Mouse (Mus musculus): ENCODE measurements around the gene F5.

Gene F5

DNA sequence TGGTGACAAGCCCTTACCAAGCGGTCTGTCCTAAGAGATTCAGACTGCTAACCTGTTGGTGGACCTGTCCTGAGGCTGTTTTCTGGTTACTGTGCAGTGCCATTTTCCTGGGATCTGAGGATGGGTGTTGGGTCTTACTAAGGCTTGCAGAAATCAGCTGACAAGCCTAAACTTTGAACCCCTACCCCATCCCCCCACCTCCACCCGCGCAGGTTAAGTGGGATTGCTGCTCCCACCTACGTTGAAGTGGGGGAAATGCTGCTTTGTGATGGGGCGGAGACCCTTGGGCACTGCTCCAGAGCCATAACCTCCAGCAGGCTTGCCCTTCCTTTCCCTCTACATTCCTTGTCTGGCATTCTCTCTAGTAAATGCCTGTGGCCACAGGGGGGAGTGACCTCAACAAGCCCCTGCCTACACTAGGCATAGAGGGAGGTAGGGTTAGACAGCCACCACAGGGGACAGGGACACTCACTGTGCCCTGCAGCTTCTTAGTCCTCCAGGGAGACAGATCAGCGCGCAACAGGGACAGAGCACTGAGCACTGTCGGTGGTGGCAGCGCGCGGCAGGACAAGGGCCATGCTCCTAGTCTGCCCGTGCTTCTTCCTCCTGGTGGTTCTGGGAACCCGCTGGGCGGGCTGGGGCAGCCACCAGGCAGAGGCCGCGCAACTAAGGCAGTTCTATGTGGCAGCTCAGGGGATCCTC, at the start of gene F5:
Gene F5 (plus strand): TSS at position 452 of the 702 bp plus-strand sequence.
- peak within 1 kb of the TSS; percentile 69 for H3K4me3 ChIP-seq (replicated peaks; ENCODE audit: low read length)
- TF ChIP-seq POU5F1 (IDR thresholded peaks at IDR 0.05; ENCODE audit: borderline replicate concordance, low read length) = no peak
- TF ChIP-seq NANOG (IDR thresholded peaks at IDR 0.05; ENCODE audit: borderline replicate concordance, low read length) = no peak
- TF ChIP-seq CTCF (conservative IDR thresholded peaks at IDR 0.05; ENCODE audit: low read length) = no peak

DNA sequence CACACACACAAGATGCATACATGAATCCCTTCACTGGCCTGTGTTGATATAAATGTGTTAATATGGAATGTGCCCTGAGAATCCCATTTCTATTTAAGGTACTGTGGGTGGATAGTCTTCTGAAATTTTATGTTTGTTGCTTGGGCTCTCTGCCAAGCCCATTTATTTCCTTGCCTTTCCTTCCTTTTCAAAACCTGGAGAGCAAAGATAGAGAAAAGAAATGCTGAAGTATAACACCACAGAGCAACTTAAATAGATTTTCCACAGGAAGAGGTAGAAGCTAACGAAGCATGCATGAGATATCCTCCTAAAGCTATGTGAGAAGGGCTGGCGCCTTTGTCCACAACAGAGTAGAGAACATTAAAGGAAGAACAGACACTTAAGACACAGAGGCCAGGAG, 41.9 kb upstream of the F5 start:
- TF ChIP-seq NANOG (IDR thresholded peaks at IDR 0.05; ENCODE audit: borderline replicate concordance, low read length) = no peak
- TF ChIP-seq CTCF (conservative IDR thresholded peaks at IDR 0.05; ENCODE audit: low read length) = no peak
- no peak for TF ChIP-seq POU5F1 (IDR thresholded peaks at IDR 0.05; ENCODE audit: borderline replicate concordance, low read length)
- H3K4me3 ChIP-seq (replicated peaks; ENCODE audit: low read length) = no peak overlapping the region
- H3K36me3 ChIP-seq (ENCODE audit: insufficient read depth, low read length) = no peaks in the 10 kb centered on the region
- no peaks in the 10 kb centered on the region for H3K4me1 ChIP-seq (replicated peaks; ENCODE audit: low read depth, low read length)
- no peaks in the 10 kb centered on the region for H3K27me3 ChIP-seq (ENCODE audit: insufficient read depth, low read length)
- no peaks in the 10 kb centered on the region for H3K9me3 ChIP-seq (ENCODE audit: low read length)

More for the DNA sequence above, at the start of gene F5:
- Histone ChIP-seq H3K9me3 (ENCODE audit: low read length) (no peaks in the 10 kb centered on the region), H3K4me1 (replicated peaks; ENCODE audit: low read depth, low read length) (peaks cover 28% of the 10 kb centered on the region), H3K27me3 (ENCODE audit: insufficient read depth, low read length) (no peaks in the 10 kb centered on the region), H3K36me3 (ENCODE audit: insufficient read depth, low read length) (no peaks in the 10 kb centered on the region)

DNA sequence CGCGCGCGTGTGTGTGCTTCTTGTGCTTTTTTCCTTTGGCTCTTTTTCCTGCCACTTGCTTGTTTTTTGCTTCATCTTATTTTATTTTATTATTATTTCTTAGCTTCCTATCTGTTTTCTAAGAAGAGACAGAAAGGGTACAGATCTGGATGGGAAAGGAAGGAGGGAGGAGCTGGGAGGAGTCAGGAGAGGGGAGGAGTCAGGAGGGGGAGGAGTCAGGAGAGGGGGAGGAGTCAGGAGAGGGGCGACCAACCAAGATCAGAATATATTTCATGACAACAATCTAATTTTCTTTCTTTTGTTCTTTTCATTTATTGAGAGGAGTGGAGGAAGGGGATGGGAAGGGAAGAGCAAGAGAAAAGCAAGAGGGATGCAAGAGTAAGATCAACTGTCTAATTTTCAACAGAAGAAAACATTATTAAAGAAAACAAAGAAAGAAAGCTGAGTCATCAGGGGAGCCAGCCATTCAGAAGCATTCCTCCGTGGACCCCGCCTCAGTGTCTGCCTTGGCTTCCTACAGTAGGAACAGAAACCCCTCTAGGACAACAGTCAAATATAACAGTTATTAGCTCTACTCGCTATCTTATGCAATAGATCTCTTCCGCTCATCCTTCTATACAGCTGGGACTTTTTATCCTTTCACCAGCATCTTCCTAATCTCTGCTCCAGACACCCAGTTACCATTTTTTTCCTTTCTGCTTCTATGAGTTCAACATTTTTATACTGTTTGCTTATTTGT, 40.9 kb upstream of the F5 start:
- Histone ChIP-seq H3K36me3 (ENCODE audit: insufficient read depth, low read length) (no peaks in the 10 kb centered on the region), H3K27me3 (ENCODE audit: insufficient read depth, low read length) (no peaks in the 10 kb centered on the region), H3K4me3 (replicated peaks; ENCODE audit: low read length) (no peak overlapping the region), H3K9me3 (ENCODE audit: low read length) (no peaks in the 10 kb centered on the region), H3K4me1 (replicated peaks; ENCODE audit: low read depth, low read length) (no peaks in the 10 kb centered on the region)
- no peak for TF ChIP-seq CTCF (conservative IDR thresholded peaks at IDR 0.05; ENCODE audit: low read length)
- no peak for TF ChIP-seq POU5F1 (IDR thresholded peaks at IDR 0.05; ENCODE audit: borderline replicate concordance, low read length)
- no peak for TF ChIP-seq NANOG (IDR thresholded peaks at IDR 0.05; ENCODE audit: borderline replicate concordance, low read length)

DNA sequence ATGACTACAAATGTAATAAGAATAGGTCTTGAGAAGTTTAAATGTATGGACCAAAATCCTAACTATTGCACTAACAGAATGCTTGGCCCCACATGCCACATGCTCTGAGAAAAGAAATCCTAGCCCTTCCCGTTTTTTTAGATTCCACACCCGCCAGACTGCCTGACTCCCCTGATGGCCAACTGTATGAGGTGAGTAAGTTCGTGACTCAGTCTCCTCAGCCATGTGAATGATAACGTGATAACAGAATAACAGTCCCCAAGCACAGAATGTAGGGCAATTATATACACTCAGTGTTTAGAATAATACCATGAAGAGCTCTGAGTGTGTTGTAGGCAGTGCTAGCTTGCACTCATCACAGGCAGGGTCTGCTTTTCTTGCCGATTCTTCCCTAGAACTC, 37.4 kb upstream of the F5 start:
- no peaks in the 10 kb centered on the region for H3K9me3 ChIP-seq (ENCODE audit: low read length)
- TF ChIP-seq NANOG (IDR thresholded peaks at IDR 0.05; ENCODE audit: borderline replicate concordance, low read length) = no peak
- no peak for TF ChIP-seq POU5F1 (IDR thresholded peaks at IDR 0.05; ENCODE audit: borderline replicate concordance, low read length)
- TF ChIP-seq CTCF (conservative IDR thresholded peaks at IDR 0.05; ENCODE audit: low read length) = no peak
- no peaks in the 10 kb centered on the region for H3K27me3 ChIP-seq (ENCODE audit: insufficient read depth, low read length)
- H3K4me1 ChIP-seq (replicated peaks; ENCODE audit: low read depth, low read length) = no peaks in the 10 kb centered on the region
- no peaks in the 10 kb centered on the region for H3K36me3 ChIP-seq (ENCODE audit: insufficient read depth, low read length)
- no peak overlapping the region for H3K4me3 ChIP-seq (replicated peaks; ENCODE audit: low read length)

DNA sequence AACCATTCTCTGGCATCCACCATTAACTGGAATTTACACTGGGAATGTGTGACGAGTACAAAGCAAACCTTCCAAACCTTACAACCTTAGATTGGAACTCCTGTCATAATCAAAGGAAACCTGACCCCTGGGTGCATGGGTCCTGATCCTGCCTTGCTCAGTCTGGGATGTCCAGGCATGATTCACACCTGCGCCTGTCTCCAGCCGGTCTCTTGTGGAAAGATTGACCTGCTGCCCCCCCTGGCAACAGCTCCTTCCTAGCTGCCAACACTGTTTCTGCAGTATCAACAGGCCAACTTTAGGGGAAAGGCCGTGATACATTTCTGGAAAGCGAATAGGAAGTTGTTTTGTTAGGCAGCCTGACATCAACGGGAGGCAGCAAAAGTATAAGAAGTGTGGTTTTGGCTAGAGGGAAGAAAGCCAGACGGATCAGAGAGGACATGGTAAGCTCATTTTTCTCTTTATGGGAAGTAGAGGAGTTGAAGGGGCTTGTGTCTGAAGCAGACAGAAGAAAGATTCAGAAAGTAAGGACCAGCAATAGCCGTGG, 36.6 kb upstream of the F5 start, which contains the start of gene Selp:
Gene Selp (plus strand): TSS at position 318 of the 547 bp plus-strand sequence.
- H3K4me3 ChIP-seq (replicated peaks; ENCODE audit: low read length) = no peak within 1 kb of the TSS
- TF ChIP-seq NANOG (IDR thresholded peaks at IDR 0.05; ENCODE audit: borderline replicate concordance, low read length) (no peak), CTCF (conservative IDR thresholded peaks at IDR 0.05; ENCODE audit: low read length) (no peak), POU5F1 (IDR thresholded peaks at IDR 0.05; ENCODE audit: borderline replicate concordance, low read length) (no peak)
- no peaks in the 10 kb centered on the region for H3K36me3 ChIP-seq (ENCODE audit: insufficient read depth, low read length)
- H3K4me1 ChIP-seq (replicated peaks; ENCODE audit: low read depth, low read length) = no peaks in the 10 kb centered on the region
- H3K9me3 ChIP-seq (ENCODE audit: low read length) = no peaks in the 10 kb centered on the region
- H3K27me3 ChIP-seq (ENCODE audit: insufficient read depth, low read length) = no peaks in the 10 kb centered on the region

GRCm38 (mm10) chr1:164115647-164116046, 36.0 kb upstream of the F5 start:
- no peaks in the 10 kb centered on the region for H3K36me3 ChIP-seq (ENCODE audit: insufficient read depth, low read length)
- H3K27me3 ChIP-seq (ENCODE audit: insufficient read depth, low read length) = no peaks in the 10 kb centered on the region
- no peak overlapping the region for H3K4me3 ChIP-seq (replicated peaks; ENCODE audit: low read length)
- TF ChIP-seq POU5F1 (IDR thresholded peaks at IDR 0.05; ENCODE audit: borderline replicate concordance, low read length) = no peak
- TF ChIP-seq NANOG (IDR thresholded peaks at IDR 0.05; ENCODE audit: borderline replicate concordance, low read length) = no peak
- no peak for TF ChIP-seq CTCF (conservative IDR thresholded peaks at IDR 0.05; ENCODE audit: low read length)
- no peaks in the 10 kb centered on the region for H3K9me3 ChIP-seq (ENCODE audit: low read length)
- H3K4me1 ChIP-seq (replicated peaks; ENCODE audit: low read depth, low read length) = no peaks in the 10 kb centered on the region

GRCm38 (mm10) chr1:164117869-164118268, 33.8 kb upstream of the F5 start:
- Histone ChIP-seq H3K4me3 (replicated peaks; ENCODE audit: low read length) (no peak overlapping the region), H3K27me3 (ENCODE audit: insufficient read depth, low read length) (no peaks in the 10 kb centered on the region), H3K36me3 (ENCODE audit: insufficient read depth, low read length) (no peaks in the 10 kb centered on the region), H3K9me3 (ENCODE audit: low read length) (no peaks in the 10 kb centered on the region), H3K4me1 (replicated peaks; ENCODE audit: low read depth, low read length) (no peaks in the 10 kb centered on the region)
- TF ChIP-seq POU5F1 (IDR thresholded peaks at IDR 0.05; ENCODE audit: borderline replicate concordance, low read length) = no peak
- no peak for TF ChIP-seq CTCF (conservative IDR thresholded peaks at IDR 0.05; ENCODE audit: low read length)
- no peak for TF ChIP-seq NANOG (IDR thresholded peaks at IDR 0.05; ENCODE audit: borderline replicate concordance, low read length)

Data from E14TG2a.4 (cell line).